Mouse (Mus musculus) thymus, adult 2 months (tissue): ENCODE results near the gene Tlk1. TPM values are rescaled to one million over a fixed set of nuclear protein-coding genes. Genes with fewer than 3 reads are reported as not detected.

Experiments
- DNase-seq: peaks from one replicate; pipeline ENCODE4 v3.0.0; 2021
- H3K27ac ChIP-seq: fragments of 200-500 bp; 2 replicates; pipeline ENCODE4 v1.5.1; 2012; ENCODE audit warnings: low read length, control low read depth; ENCODE audit not compliant: control insufficient read depth, insufficient read depth
- H3K27me3 ChIP-seq: fragments of 200-500 bp; 2 replicates; pipeline ENCODE4 v1.6.1; 2012; ENCODE audit warnings: mild to moderate bottlenecking, low read length, moderate library complexity, mixed read lengths; ENCODE audit not compliant: control insufficient read depth, insufficient read depth
- H3K36me3 ChIP-seq: fragments of 200-500 bp; 2 replicates; pipeline ENCODE4 v1.6.1; 2012; ENCODE audit warnings: mild to moderate bottlenecking, low read length, moderate library complexity; ENCODE audit not compliant: control insufficient read depth, insufficient read depth
- H3K4me1 ChIP-seq: fragments of 200-500 bp; replicated peaks from 2 replicates; pipeline ENCODE4 v1.6.1; 2012; ENCODE audit warnings: low read length; ENCODE audit not compliant: control insufficient read depth, insufficient read depth
- H3K4me3 ChIP-seq: fragments of 200-500 bp; 2 replicates; pipeline ENCODE4 v1.5.1; 2012; ENCODE audit warnings: mild to moderate bottlenecking, low read length, control low read depth, moderate library complexity; ENCODE audit not compliant: control insufficient read depth, insufficient read depth
- CTCF ChIP-seq: fragments of 200-500 bp; IDR thresholded peaks from 2 replicates; pipeline ENCODE4 v1.5.1; 2012; ENCODE audit warnings: mild to moderate bottlenecking, control low read depth, low read length, moderate library complexity, borderline replicate concordance; ENCODE audit not compliant: control insufficient read depth, poor library complexity, insufficient read depth; ENCODE audit errors: extremely low read depth
- POLR2A ChIP-seq: fragments of 200-500 bp; IDR thresholded peaks from 2 replicates; pipeline ENCODE4 v1.6.1; 2012; ENCODE audit warnings: mild to moderate bottlenecking, low read length, control low read depth, moderate library complexity; ENCODE audit not compliant: control insufficient read depth, poor library complexity, insufficient read depth; ENCODE audit errors: extremely low read depth
- WGBS: fragments of 180-500 bp; shearing (Covaris S2); methylation state at CpG from one replicate; pipeline ENCODE4 v1.1.7; 2018; 5-methylcytosine and 5-hydroxymethylcytosine counted together
- polyA plus RNA-seq: library from polyadenylated mRNA; depleted of rRNA; stranded (reverse); fragments of >200 nt; gene quantifications from 2 replicates; pipeline ENCODE4 v1.2.3, GENCODE M21; 2012

Tlk1 gene
- polyA plus RNA-seq, 1 experiment, result 25.4 TPM

GRCm38 (mm10) chr2:70852186-70852795 is 26.8 kb upstream of the Tlk1 start:
- TF ChIP-seq CTCF, result no peak
- no peak for TF ChIP-seq POLR2A
- Histone ChIP-seq H3K36me3 (no peaks in the 10 kb centered on the region), H3K27me3 (no peaks in the 10 kb centered on the region), H3K4me3 (no peak overlapping the region), H3K27ac (no peak overlapping the region), H3K4me1 (peaks cover 4% of the 10 kb centered on the region)
- DNase-seq, result no peak
- 41% methylated on average over 8 of the region's 8 CpGs for WGBS

- TF ChIP-seq POLR2A (no peak), CTCF (no peak)
- no peak for DNase-seq
- H3K4me1 ChIP-seq, result no peaks in the 10 kb centered on the region
- H3K27me3 ChIP-seq, result no peaks in the 10 kb centered on the region
- 88% methylated on average over 2 of the region's 2 CpGs for WGBS
- H3K4me3 ChIP-seq, result no peak overlapping the region
- no peaks in the 10 kb centered on the region for H3K36me3 ChIP-seq
- H3K27ac ChIP-seq, result no peak overlapping the region
These were observed 20.3 kb upstream of the Tlk1 start for GRCm38 (mm10) chr2:70845871-70846270.

DNA sequence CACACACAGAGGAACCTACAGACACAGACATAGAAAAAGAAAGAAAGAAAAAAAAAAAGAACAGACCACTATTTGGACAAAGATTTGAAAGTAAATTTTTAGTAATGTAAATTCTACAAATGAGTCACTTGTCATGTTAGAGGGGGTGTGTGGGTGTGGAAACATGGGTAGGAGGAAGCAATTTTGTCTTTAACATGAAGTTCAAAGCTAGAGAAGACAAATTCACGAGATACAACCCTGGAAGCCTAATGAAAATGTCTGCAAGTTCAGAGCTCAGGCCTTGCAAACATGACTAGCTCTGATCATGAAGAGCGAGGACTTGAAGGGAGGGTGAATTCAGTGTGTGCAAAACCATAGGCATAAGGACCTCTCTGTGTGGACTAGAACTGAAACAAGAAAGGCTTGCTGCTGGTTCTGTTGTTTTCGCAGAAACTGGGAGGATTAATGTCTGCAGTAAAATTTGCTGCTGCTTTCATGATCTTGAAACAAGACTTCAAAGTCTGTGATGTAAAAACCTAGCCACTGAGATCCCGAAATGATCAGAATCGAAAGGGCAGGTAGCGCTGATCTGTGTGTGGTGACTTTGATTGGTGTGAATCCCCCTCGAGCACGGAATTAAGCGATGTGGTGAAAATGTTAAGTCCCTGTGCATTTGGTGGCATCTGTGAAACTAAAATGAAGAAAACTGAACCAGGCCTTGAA is 19.3 kb upstream of the Tlk1 start:
- no peaks in the 10 kb centered on the region for H3K4me1 ChIP-seq
- no peaks in the 10 kb centered on the region for H3K36me3 ChIP-seq
- H3K4me3 ChIP-seq, result no peak overlapping the region
- WGBS, result 82% methylated on average over 9 of the region's 9 CpGs
- no peaks in the 10 kb centered on the region for H3K27me3 ChIP-seq
- TF ChIP-seq POLR2A (no peak), CTCF (no peak)
- no peak for DNase-seq
- H3K27ac ChIP-seq, result no peak overlapping the region

DNA sequence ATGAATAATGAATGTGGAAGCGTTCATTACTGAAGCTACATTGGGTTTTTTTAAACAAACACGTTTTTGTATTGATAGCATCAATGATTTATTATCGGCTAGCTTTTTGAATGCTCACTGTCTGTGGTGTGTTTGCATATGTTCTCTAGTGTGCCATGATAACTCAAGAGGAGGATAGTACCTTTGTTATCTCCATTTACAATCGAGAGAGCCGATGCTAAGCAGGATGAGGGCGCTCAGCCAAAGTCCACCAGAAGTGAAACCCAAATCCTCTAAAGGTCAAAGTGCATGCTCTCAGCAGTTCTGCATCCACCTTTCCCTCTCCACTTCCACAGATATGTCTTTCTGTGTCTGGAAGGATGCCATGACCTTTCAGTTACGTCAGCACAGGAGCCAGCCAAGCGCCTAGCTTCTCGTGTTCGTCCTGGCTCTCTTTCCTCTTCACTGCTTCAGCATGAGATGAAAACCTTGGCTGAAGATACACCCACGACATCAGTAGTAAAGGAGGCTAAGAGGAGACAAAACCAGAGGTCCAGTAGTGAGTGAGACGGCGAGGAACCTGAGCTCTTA is 16.6 kb upstream of the Tlk1 start:
- Histone ChIP-seq H3K36me3 (no peaks in the 10 kb centered on the region), H3K27me3 (no peaks in the 10 kb centered on the region), H3K4me1 (peaks cover 13% of the 10 kb centered on the region), H3K27ac (no peak overlapping the region), H3K4me3 (no peak overlapping the region)
- no peak for TF ChIP-seq CTCF
- TF ChIP-seq POLR2A, result no peak
- WGBS, result 90% methylated on average over 13 of the region's 13 CpGs
- no peak for DNase-seq

DNA sequence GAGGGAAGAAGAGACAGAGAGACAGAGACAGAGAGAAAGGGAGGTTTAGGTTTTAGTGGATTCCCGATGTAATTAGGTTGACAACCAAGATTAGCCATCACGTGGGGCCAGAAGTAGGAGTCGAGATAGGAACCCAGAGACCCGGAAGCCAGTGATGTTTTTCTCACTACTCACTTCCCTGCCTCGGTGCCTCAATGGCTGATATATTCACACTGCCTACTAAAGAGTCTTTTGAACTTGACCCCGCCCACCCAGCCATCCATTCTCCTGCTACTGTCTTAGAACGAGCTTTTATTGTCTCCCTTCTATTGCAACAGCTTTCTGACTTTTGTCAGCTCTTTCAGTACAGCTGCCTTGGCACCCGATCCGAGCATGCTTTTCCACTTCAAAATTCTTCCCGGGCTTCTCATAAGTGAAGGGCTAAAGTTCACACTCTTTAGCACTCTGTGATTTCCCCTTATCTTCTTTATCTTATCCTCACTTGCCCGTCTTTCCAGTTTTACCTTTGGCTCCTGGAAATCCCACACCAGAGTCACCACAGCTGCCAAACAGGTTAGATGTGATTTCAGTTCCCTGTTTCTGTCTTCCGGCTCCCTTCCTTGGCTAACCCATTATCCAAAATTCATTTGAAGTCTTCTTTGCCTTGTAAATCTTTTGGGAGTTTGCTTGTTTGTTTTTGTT is 13.1 kb upstream of the Tlk1 start:
- Histone ChIP-seq H3K4me3 (no peak overlapping the region), H3K27me3 (no peaks in the 10 kb centered on the region), H3K36me3 (no peaks in the 10 kb centered on the region), H3K27ac (no peak overlapping the region), H3K4me1 (peaks cover 22% of the 10 kb centered on the region)
- WGBS, result 58% methylated on average over 12 of the region's 12 CpGs
- no peak for TF ChIP-seq POLR2A
- TF ChIP-seq CTCF, result no peak
- DNase-seq, result peak; percentile 58

GRCm38 (mm10) chr2:70836306-70836651 is 10.8 kb upstream of the Tlk1 start:
- Histone ChIP-seq H3K4me1 (peaks cover 24% of the 10 kb centered on the region), H3K36me3 (no peaks in the 10 kb centered on the region), H3K27me3 (no peaks in the 10 kb centered on the region), H3K27ac (peak overlapping the region; percentile 31), H3K4me3 (no peak overlapping the region)
- WGBS, result 27% methylated on average over 4 of the region's 4 CpGs
- TF ChIP-seq CTCF (no peak), POLR2A (no peak)
- no peak for DNase-seq
